Mouse (Mus musculus) midbrain, embryonic 16.5 days (tissue): ENCODE results near the gene Sox6. TPM values are rescaled to one million over a fixed set of nuclear protein-coding genes. Genes with fewer than 3 reads are reported as not detected.

Experiments used
- ATAC-seq: fragments of 200-750 bp; cut with Nextera tagmentation; 2 replicates; pipeline ENCODE4 v1.8.0; 2017; ENCODE audit warnings: moderate TSS enrichment
- H3K27ac ChIP-seq: fragments of 300-500 bp; sonication (generic); 2 replicates; pipeline ENCODE4 v1.5.1; 2014; ENCODE audit warnings: mild to moderate bottlenecking, low read length, mixed read lengths
- H3K27me3 ChIP-seq: fragments of 300-500 bp; sonication (generic); 2 replicates; pipeline ENCODE4 v1.6.1; 2014; ENCODE audit warnings: low read depth, low read length, mixed read lengths; ENCODE audit not compliant: control insufficient read depth, insufficient read depth
- H3K36me3 ChIP-seq: fragments of 300-500 bp; sonication (generic); 2 replicates; pipeline ENCODE4 v1.6.1; 2014; ENCODE audit warnings: mild to moderate bottlenecking, low read length, moderate library complexity, mixed read lengths; ENCODE audit not compliant: control insufficient read depth, insufficient read depth
- H3K4me1 ChIP-seq: fragments of 300-500 bp; sonication (generic); 2 replicates; pipeline ENCODE4 v1.6.1; 2014; ENCODE audit warnings: mild to moderate bottlenecking, low read length, mixed read lengths; ENCODE audit not compliant: control insufficient read depth, insufficient read depth
- H3K4me2 ChIP-seq: fragments of 300-500 bp; sonication (generic); 2 replicates; pipeline ENCODE4 v1.6.1; 2014; ENCODE audit warnings: mild to moderate bottlenecking, low read length, mixed read lengths
- H3K4me3 ChIP-seq: fragments of 300-500 bp; sonication (generic); 2 replicates; pipeline ENCODE4 v1.5.1; 2014; ENCODE audit warnings: low read depth, mild to moderate bottlenecking, low read length, moderate library complexity, mixed read lengths
- H3K9ac ChIP-seq: fragments of 300-500 bp; sonication (generic); 2 replicates; pipeline ENCODE4 v1.6.1; 2014; ENCODE audit warnings: low read depth, low read length, mixed read lengths
- H3K9me3 ChIP-seq: fragments of 300-500 bp; sonication (generic); replicated peaks from 2 replicates; pipeline ENCODE4 v1.6.1; 2014; ENCODE audit warnings: mild to moderate bottlenecking, low read length, mixed read lengths; ENCODE audit not compliant: control insufficient read depth, poor library complexity, severe bottlenecking
- WGBS: fragments of 180-500 bp; shearing (Covaris S2); extraction: QIAGEN DNeasy Blood & Tissue Kit; methylation state at CpG from one replicate; pipeline ENCODE4 v1.1.7; 2014; 5-methylcytosine and 5-hydroxymethylcytosine counted together
- polyA plus RNA-seq: library from polyadenylated mRNA; unstranded; fragments of >200 nt; fragmentation: Nextera tagmentation; extraction: Ambion mirVana; gene quantifications from 2 replicates; pipeline ENCODE4 v1.2.1, GENCODE M21; 2015

Gene Sox6
- polyA plus RNA-seq, 1 experiment from 2014 or later, result 47.2 TPM

DNA sequence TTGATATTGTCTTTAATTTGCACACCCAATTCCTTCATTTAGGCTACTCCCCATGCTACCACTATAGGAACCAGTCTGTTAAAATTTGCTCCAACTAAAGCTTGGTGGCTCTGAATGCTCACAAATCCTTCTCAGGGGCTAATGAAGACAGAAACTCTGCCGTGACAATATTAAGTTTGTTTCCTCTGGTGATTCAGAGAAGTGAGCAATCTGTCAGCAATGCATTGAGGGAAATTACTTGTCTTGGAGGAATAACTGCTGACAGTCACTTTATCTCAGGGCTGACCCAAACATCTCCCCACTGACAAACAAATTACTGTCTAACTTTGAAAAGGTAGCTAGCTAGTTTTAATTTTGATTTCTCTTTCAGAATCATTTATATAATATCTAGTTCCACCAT is 463.8 kb downstream of the Sox6 start:
- Histone ChIP-seq H3K27ac (no peak overlapping the region), H3K4me2 (no peak overlapping the region), H3K9ac (no peak overlapping the region), H3K9me3 (no peaks in the 10 kb centered on the region), H3K27me3 (no peaks in the 10 kb centered on the region), H3K4me3 (no peak overlapping the region), H3K4me1 (no peaks in the 10 kb centered on the region), H3K36me3 (no peaks in the 10 kb centered on the region)
- no peak for ATAC-seq
- WGBS, result 50% methylated on average over 1 of the region's 1 CpGs

DNA sequence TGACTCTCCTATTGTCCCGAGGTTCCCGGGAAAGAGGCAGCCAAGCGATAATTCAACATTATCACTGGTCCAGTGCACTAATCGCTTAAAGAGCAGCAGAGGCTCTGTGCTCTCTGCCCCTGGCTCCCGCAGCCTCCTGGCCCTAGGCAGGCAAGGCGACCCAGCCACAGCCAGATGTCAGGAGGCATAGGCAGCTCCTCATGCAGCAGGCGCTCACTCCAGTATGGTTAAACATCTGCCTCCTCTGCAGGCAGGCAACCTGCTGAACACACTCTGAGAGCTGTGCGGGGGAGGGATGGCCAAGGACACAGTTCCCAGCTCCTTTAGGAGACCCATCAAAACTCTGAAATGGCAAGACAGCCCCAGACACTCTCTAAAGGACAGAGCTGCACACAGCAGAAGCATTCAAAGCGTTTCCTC is 469.8 kb downstream of the Sox6 start:
- H3K9ac ChIP-seq, result peak overlapping the region; percentile 39
- WGBS, result 2% methylated on average over 9 of the region's 9 CpGs
- ATAC-seq, result peak; percentile 60

DNA sequence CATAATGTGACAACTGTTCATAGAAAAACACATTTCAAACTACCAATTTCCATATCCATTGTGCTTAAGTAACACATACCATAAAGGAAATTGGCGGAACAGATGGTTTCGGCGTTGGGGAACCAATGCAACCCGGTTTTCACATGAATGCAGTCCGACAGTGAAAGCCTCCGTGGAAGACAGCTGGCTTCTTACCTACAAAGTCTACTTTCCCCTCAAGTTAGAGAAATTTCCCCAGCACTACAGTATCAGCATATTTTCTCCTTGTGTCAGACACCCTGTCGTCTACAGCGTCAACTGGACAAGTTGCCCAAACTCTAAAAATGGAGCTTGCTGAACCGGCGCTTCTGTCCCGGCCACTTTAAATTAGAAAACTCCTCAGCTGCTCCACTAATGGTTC is 470.3 kb downstream of the Sox6 start:
- no peak overlapping the region; the same call in 1 of the 2 replicates for H3K27ac ChIP-seq

More for the DNA sequence above, 469.8 kb downstream of the Sox6 start:
- H3K4me2 ChIP-seq, result peak overlapping the region; percentile 60
- peak overlapping the region; percentile 28 for H3K4me3 ChIP-seq
- no peaks in the 10 kb centered on the region; the same call in 1 of the 2 replicates for H3K27me3 ChIP-seq
- no peaks in the 10 kb centered on the region for H3K36me3 ChIP-seq
- peaks cover 24% of the 10 kb centered on the region for H3K4me1 ChIP-seq
- peak overlapping the region; percentile 47; the same call in 1 of the 2 replicates for H3K27ac ChIP-seq
- no peaks in the 10 kb centered on the region for H3K9me3 ChIP-seq

DNA sequence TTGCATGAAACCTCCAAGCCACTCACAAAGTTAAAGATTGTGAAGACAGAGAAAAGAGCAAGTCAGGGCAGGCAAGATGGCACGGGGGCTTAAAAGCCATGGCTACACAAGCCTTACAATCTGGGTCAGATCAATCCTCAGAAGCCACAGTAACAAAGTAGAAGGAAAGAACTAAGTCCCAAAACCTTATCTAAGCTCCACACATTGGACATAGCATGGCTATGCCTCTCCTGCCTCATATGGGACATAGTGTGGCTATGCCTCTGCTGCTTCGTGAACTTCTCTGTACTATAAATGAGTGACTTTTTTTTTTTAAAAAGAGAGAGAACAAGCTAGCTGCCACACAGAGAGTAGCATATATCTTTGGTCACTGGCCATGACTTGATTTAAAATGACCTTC is 471.8 kb downstream of the Sox6 start:
- H3K36me3 ChIP-seq, result no peaks in the 10 kb centered on the region
- no peak overlapping the region for H3K4me3 ChIP-seq
- ATAC-seq, result no peak
- H3K9me3 ChIP-seq, result no peaks in the 10 kb centered on the region
- H3K27me3 ChIP-seq, result no peaks in the 10 kb centered on the region; the same call in 1 of the 2 replicates
- H3K4me1 ChIP-seq, result peaks cover 27% of the 10 kb centered on the region
- H3K9ac ChIP-seq, result no peak overlapping the region
- H3K27ac ChIP-seq, result no peak overlapping the region
- H3K4me2 ChIP-seq, result no peak overlapping the region
- 93% methylated on average over 2 of the region's 2 CpGs for WGBS

More for the DNA sequence above, 470.3 kb downstream of the Sox6 start:
- H3K36me3 ChIP-seq, result no peaks in the 10 kb centered on the region
- no peak overlapping the region for H3K9ac ChIP-seq
- H3K4me2 ChIP-seq, result peak overlapping the region; percentile 60
- no peak for ATAC-seq
- peaks cover 27% of the 10 kb centered on the region for H3K4me1 ChIP-seq
- H3K9me3 ChIP-seq, result no peaks in the 10 kb centered on the region
- 13% methylated on average over 11 of the region's 11 CpGs for WGBS
- peak overlapping the region; percentile 28 for H3K4me3 ChIP-seq
- no peaks in the 10 kb centered on the region; the same call in 1 of the 2 replicates for H3K27me3 ChIP-seq

DNA sequence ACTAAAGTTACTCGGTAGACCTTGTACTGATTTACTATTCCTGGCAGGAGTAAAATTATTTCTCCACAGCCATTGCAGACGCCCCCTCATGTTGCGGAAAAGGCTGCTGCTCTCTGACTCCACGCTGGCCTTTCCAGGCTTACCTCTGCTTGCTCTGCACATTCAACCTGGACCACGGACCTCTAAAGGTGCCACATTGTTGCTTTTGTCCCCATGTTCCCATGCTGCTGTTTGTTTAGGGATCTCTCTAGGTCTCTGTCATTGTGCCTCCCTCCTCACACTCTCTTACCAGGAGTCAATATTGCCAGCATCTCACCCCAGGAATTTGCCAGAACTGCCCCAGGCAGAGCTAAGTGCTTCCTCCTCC is 473.6 kb downstream of the Sox6 start:
- H3K9me3 ChIP-seq, result no peaks in the 10 kb centered on the region
- no peak overlapping the region for H3K27ac ChIP-seq
- H3K9ac ChIP-seq, result no peak overlapping the region
- H3K36me3 ChIP-seq, result no peaks in the 10 kb centered on the region
- peaks cover 27% of the 10 kb centered on the region for H3K4me1 ChIP-seq
- 59% methylated on average over 5 of the region's 5 CpGs for WGBS
- no peak for ATAC-seq
- no peaks in the 10 kb centered on the region; the same call in 1 of the 2 replicates for H3K27me3 ChIP-seq
- H3K4me2 ChIP-seq, result no peak overlapping the region
- no peak overlapping the region for H3K4me3 ChIP-seq

GRCm38 (mm10) chr7:115564359-115565059 is 474.1 kb downstream of the Sox6 start:
- H3K27me3 ChIP-seq, result no peaks in the 10 kb centered on the region; the same call in 1 of the 2 replicates
- H3K4me3 ChIP-seq, result no peak overlapping the region
- no peak for ATAC-seq
- H3K36me3 ChIP-seq, result no peaks in the 10 kb centered on the region
- no peaks in the 10 kb centered on the region for H3K9me3 ChIP-seq
- no peak overlapping the region for H3K27ac ChIP-seq
- H3K4me1 ChIP-seq, result peaks cover 27% of the 10 kb centered on the region
- H3K4me2 ChIP-seq, result no peak overlapping the region
- WGBS, result 15% methylated on average over 6 of the region's 6 CpGs
- no peak overlapping the region for H3K9ac ChIP-seq

DNA sequence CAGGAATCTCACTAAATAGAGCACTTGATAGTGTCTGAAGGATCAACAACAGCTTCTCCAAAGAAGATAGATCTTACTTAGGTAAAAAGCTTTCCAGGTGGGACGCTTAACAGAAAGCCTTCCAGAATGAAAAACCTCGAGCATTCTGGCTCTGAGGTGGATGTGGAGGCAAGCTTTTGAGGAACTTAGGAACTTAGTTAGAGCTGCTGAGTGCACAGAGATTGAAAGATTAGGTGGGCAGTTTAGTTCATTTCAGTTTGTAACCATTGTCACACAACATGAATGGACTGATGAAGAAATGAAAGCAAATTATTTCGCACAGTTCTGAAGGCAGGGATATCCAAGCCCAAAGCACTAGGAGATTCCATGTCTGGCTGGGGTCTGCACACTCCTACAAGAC is 481.9 kb downstream of the Sox6 start:
- no peaks in the 10 kb centered on the region for H3K36me3 ChIP-seq
- H3K9me3 ChIP-seq, result no peaks in the 10 kb centered on the region
- H3K27ac ChIP-seq, result no peak overlapping the region
- WGBS, result 88% methylated on average over 3 of the region's 3 CpGs
- H3K4me2 ChIP-seq, result no peak overlapping the region
- H3K4me3 ChIP-seq, result no peak overlapping the region
- no peaks in the 10 kb centered on the region for H3K4me1 ChIP-seq
- ATAC-seq, result no peak
- no peaks in the 10 kb centered on the region for H3K27me3 ChIP-seq
- no peak overlapping the region for H3K9ac ChIP-seq

GRCm38 (mm10) chr7:115550197-115550804 is 488.3 kb downstream of the Sox6 start:
- 71% methylated on average over 7 of the region's 7 CpGs for WGBS

DNA sequence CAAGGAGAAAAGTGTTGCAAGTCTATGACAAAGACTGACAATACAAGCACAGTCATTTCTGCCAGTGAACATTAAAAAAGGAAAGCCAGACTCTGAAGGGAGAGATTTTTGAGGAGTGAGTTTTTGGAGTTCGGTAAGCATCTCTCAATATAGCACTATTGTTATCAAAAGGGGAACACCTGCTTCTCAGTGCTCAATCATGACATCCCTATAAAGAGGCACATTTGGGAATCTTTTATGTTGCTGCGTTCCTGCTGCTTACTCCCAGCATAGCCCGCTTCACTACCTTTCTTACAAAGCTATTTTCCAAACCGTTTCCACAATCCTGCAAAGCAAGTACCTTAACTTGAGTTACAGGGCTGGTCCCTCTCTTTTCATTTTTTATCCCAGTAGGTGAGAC is 488.9 kb downstream of the Sox6 start:
- Histone ChIP-seq H3K4me2 (no peak overlapping the region), H3K9ac (no peak overlapping the region), H3K27me3 (no peaks in the 10 kb centered on the region), H3K27ac (no peak overlapping the region), H3K4me1 (no peaks in the 10 kb centered on the region), H3K36me3 (no peaks in the 10 kb centered on the region), H3K4me3 (no peak overlapping the region), H3K9me3 (no peaks in the 10 kb centered on the region)
- WGBS, result 68% methylated on average over 4 of the region's 4 CpGs
- ATAC-seq, result no peak

More at GRCm38 (mm10) chr7:115550197-115550804, 488.3 kb downstream of the Sox6 start:
- Histone ChIP-seq H3K9me3 (no peaks in the 10 kb centered on the region), H3K4me1 (no peaks in the 10 kb centered on the region), H3K27ac (no peak overlapping the region), H3K36me3 (no peaks in the 10 kb centered on the region), H3K4me2 (no peak overlapping the region), H3K4me3 (no peak overlapping the region), H3K27me3 (no peaks in the 10 kb centered on the region), H3K9ac (no peak overlapping the region)
- no peak for ATAC-seq
